Mouse (Mus musculus) B cell, adult 2 months (primary cell): ENCODE results near the gene Dcaf15.

Experiments used
- DNase-seq, 2 experiments: peaks; one replicate each; pipeline ENCODE4 v3.0.0; 2022

Dcaf15 gene

GRCm38 (mm10) chr8:84104697-84105609 lies at the start of gene Dcaf15:
Gene Dcaf15 (minus strand): TSS chr8:84104768.
- DNase-seq, result peak; percentile 96 to 98

DNA sequence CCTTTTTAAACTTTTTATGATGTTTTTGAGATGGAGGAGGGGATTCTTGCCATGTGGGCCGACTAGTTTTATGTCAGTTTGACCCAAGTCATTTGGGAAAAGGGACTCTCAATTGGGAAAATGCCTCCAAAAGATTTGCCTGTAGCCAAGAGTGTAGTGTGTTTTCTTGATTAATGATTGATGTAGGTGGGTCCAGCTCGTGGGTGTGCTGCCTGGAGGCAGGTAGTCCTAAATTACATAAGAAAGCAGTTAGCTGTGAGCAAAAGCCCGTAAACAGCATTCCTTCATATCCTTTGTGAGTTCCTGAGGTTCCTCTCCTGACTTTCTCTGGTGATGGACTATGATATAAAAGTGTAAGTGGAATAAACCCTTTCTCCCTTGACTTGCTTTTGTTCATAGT lies 44.6 kb upstream of the Dcaf15 start:
- DNase-seq, result no peak

DNA sequence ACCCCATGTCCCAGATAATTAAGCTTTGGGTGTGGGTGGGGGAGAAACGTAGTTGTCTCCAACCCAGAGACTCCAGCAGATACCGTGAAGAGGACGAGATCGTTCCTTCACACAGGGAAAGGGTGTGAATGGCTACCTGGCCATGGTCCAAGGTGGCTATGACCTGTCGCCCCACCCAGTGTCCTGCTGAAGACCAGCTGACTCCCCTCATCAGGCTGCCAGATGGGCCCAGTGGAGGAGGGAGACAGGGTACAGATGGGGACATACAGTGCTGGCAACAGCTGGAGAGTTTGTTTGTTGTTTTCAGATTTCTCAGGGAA lies 43.9 kb upstream of the Dcaf15 start:
- DNase-seq, result no peak

- peak; percentile 93 to 95 for DNase-seq
These were observed 43.4 kb upstream of the Dcaf15 start, which contains the start of the genes Cc2d1a and 4930432K21Rik for GRCm38 (mm10) chr8:84147769-84148530. Gene Cc2d1a (minus strand): TSS chr8:84147936. Gene 4930432K21Rik (plus strand): TSS chr8:84148025.

DNA sequence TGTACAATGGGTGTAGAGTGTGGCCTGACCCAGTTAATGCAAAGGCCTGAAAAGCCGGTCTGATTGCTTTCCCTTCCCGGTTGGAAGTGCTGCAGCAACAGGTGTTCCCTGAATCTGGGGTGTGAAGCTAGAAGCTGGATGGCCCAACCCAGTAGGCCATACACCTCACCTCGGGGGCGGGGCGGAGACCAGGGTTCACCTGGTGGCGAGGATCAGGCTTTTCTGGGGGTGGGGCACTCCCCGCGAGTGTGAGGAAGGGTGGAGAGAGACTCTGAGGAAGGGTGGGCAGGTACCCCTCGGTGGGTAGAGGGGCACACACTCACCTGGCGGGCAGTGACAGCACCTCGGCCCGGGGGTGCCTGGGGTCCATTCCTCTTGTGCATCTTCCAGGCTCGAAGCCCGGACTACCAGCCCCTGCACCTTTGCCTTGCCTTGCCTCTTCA lies 42.8 kb upstream of the Dcaf15 start:
- DNase-seq, result no peak

DNA sequence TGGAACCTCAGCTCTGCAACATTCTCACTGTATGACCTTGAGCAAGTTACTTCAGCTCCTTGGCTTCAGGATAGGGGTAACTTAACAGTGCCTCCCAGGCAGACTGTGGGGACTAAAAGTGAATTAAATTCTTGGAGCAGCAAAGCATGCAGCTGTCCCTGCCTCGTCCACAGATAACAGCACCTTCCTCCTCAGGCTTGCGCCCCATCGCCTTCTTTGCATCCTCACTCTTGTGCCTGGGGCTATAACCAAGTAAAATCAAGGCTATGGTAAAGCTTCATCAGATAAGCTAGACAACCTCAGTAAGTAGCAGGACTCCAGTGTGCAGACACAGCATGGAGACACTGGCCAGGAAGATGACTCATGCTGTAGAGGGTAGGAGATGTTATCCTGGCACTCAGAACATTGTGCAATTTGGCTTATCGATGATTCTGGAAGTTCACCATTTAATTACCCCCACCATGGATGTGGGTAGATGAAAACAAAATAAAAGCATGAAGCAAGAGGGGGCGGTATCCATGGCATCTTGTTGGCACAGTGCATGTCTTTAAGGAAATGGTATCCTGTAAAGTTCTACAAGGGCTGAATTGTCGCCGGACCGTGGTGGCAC lies 40.2 kb upstream of the Dcaf15 start:
- no peak for DNase-seq

DNA sequence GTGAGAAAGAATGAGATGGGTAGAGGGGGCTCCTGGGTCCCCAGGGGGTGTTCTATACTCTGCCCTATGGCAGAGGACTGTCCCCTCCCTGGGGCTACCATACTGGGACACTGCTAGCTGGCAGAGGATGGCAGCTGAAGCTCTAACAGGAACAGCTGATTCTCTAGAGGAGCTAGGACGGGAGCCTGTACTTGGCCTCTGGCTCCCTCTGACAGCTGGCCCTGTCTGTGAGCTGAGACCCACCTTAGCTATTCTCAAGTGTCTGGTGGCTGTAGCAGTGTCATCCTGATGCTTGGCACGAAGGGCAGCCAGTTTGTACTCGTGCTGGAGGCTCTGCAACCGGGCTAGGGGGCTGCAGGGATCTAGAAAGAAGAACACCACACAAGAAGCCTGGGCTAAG lies 36.3 kb upstream of the Dcaf15 start:
- DNase-seq, result no peak

DNA sequence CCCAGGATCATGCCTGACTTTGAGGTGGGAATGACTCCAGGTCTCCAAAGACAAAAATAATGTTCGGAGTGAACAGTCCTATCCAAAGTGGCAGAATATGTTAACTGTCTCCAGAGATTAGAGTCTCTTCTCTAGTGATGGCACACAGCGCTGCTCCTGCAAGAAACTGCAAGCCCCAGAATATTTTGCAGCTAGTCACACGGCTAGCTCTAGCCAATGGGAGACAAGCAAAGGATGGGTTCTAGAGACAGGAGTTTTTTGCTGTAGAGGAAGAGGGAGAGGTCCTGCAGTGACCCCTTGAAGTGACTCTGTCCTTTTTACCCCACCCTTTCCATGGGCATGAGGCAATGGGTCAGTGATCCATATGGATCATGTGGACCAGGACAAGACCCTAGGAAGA lies 33.3 kb upstream of the Dcaf15 start:
- no peak for DNase-seq

- DNase-seq, result no peak
These were observed 27.7 kb upstream of the Dcaf15 start for GRCm38 (mm10) chr8:84132225-84132624.

DNA sequence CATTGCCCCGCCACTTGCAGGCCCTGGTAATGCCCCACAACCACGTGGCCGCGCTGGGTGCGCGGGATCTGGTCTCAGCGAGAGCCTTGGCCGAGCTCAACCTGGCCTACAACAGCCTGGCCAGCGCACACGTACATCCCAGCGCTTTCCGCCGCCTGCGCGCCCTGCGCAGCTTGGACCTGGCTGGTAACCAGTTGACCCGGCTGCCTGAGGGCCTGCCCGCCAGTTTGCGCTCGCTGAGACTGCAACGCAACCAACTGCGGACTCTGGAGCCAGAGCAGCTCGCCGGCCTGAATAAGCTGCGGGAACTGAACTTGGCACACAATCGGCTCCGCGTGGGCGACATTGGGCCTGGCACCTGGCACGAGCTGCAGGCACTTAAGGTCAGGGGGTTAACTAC lies 26.2 kb upstream of the Dcaf15 start:
- no peak for DNase-seq

DNA sequence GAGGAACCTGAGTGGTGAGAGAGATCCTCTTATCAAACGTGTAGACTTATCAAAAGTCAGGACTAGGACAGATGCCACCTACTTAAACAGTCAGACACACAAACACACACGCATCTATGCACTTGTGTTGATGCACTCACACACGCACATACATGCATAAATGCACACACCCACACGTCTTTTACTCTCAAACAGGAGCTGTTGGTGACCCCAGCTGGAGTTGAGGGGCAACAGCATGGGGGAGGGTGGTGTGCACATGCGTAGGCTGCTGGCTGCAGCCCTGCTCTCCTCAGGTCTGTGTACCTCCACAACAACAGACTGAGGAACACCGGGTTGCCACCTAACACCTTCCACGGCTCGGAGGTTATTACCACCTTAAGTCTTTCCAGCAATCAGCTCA lies 23.7 kb upstream of the Dcaf15 start:
- DNase-seq, result no peak

DNA sequence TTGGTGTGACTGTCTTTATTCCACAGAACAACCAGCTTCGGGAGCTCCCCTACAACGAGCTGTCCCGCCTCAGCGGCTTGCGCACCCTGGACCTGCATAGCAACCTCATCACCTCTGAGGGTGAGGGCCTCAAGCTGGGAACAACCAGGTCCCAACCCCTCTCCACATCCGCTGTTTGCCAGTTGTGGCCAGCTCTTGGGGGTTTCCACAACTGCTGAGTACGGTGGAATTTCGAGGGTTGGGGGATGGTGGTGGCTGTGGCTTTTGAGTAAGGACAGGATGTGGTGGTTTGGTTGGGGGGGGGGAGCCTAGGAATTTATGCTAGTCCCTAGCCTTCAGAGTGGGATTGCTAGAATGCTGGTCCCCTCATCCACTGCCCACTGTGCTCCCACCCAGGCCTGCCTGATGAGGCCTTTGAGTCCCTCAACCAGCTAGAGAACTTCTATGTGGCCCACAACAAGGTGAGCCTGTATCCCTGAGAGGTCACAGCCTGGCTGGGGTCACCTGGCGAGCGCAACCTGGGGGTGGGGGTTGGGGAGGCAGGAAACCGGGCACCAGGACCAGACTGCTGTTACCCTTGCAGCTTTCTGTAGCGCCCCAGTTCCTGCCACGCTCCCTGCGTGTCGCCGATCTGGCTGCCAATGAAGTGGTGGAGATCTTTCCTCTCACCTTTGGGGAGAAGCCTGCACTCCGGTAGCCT lies 22.8 kb upstream of the Dcaf15 start:
- no peak for DNase-seq

- DNase-seq, result no peak
These were observed 22.2 kb upstream of the Dcaf15 start for GRCm38 (mm10) chr8:84126742-84127141.

GRCm38 (mm10) chr8:84125656-84126055 lies 21.1 kb upstream of the Dcaf15 start, which contains the start of gene Podnl1:
Gene Podnl1 (plus strand): TSS chr8:84125989.
- no peak for DNase-seq

DNA sequence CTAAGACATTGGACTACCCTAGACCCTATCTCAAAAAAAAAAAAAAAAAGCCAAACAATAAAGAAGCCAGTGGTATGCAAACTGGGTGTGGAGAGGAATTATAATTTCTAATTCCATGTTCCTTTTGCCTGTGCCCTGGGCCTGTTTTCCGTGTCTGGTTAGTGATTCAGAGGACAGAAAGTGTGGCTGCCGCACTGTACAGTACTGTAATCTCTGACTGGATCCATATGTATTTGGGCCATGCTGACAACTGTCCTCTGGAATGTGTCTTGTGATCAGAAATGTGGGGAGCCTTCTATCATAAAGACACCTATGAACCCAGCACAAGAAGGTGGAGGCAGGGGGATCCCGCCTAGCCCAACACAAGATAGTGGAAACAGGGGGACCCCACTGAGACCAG lies 17.6 kb upstream of the Dcaf15 start:
- DNase-seq, result no peak

- DNase-seq, result no peak
These were observed 11.1 kb upstream of the Dcaf15 start for GRCm38 (mm10) chr8:84115646-84116045.

GRCm38 (mm10) chr8:84106216-84107040 lies 1.9 kb upstream of the Dcaf15 start:
- DNase-seq, result no peak

GRCm38 (mm10) chr8:84105676-84106075 lies 1.1 kb upstream of the Dcaf15 start:
- DNase-seq, result no peak

DNA sequence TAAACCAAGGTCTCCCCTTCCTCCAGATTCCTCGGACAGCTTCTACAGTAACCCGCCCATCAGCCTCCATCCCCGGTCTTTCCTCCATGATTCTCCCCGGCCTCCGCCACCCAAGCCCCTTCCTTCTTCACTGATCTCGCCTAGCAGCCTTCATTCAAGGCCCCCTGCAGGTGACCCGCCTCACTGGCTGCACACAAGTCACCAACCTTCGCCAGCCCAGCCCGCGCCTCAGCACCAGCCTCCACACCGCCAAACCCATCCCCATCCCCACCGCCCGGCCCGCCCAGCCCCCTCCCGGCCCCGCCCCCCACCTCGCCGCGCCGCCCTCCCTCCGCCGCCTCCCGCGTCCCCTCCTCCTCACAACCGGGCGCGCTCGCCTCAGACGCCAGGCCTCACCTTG lies 347 bp downstream of the Dcaf15 start:
- peak; percentile 66 to 67 for DNase-seq

DNA sequence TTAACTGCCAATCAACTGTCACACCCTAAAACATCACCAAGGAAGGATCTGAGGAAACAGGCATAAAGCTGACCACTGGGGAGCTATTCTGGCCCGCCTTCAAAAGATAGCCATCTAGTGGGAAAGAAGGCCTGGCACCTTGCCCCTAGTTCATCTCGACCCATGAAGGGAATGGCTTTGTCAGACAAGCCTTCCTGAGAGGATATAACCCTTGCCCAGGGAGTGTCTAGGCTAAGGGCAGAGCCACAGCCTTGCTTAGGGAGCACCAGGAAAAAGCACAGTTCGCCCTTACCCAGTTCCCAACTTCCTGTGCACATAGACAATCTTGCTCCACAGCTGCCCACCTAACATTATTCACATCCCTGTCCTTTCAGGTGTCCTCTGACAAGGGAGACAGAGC lies 967 bp downstream of the Dcaf15 start:
- no peak for DNase-seq

- DNase-seq, result no peak
These were observed 2.9 kb downstream of the Dcaf15 start for GRCm38 (mm10) chr8:84101476-84102270.
